Mouse (Mus musculus) limb, embryonic 11.5 days (tissue): ENCODE measurements at regions not wholly inside any gene's neighbourhood (a gene's known extent, or its start where the extent isn't known, plus 50 kb on each side); places are given as distances from the start of the nearest gene placed in this dataset.

Experiments
- ATAC-seq: fragments of 200-750 bp; cut with Nextera tagmentation; 2 replicates; pipeline ENCODE4 v1.8.0; 2017; ENCODE audit warnings: low read depth; ENCODE audit not compliant: insufficient number of reproducible peaks, low FRiP score, low TSS enrichment
- DNase-seq: peaks from one replicate; pipeline ENCODE4 v3.0.0-alpha.2; 2015; ENCODE audit warnings: low spot score
- H3K27ac ChIP-seq: fragments of 300-500 bp; sonication (generic); replicated peaks from 2 replicates; pipeline ENCODE4 v1.5.1; 2014; ENCODE audit warnings: low read depth, mild to moderate bottlenecking, low read length
- H3K27me3 ChIP-seq: fragments of 300-500 bp; sonication (generic); 2 replicates; pipeline ENCODE4 v1.6.1; 2014; ENCODE audit warnings: mild to moderate bottlenecking, low read length, mixed read lengths; ENCODE audit not compliant: control insufficient read depth, insufficient read depth
- H3K36me3 ChIP-seq: fragments of 300-500 bp; sonication (generic); 2 replicates; pipeline ENCODE4 v1.6.1; 2014; ENCODE audit warnings: mild to moderate bottlenecking, low read length, moderate library complexity, mixed read lengths; ENCODE audit not compliant: control insufficient read depth, insufficient read depth
- H3K4me1 ChIP-seq: fragments of 300-500 bp; sonication (generic); 2 replicates; pipeline ENCODE4 v1.6.1; 2014; ENCODE audit warnings: low read length, mixed read lengths; ENCODE audit not compliant: control insufficient read depth, insufficient read depth
- H3K4me2 ChIP-seq: fragments of 300-500 bp; sonication (generic); 2 replicates; pipeline ENCODE4 v1.6.1; 2014; ENCODE audit warnings: low read depth, mild to moderate bottlenecking, moderate library complexity; ENCODE audit not compliant: severe bottlenecking
- H3K4me3 ChIP-seq: fragments of 300-500 bp; sonication (generic); 2 replicates; pipeline ENCODE4 v1.5.1; 2014; ENCODE audit warnings: low read depth, low read length
- H3K9ac ChIP-seq: fragments of 300-500 bp; sonication (generic); 2 replicates; pipeline ENCODE4 v1.6.1; 2014; ENCODE audit warnings: mild to moderate bottlenecking, low read length
- H3K9me3 ChIP-seq: fragments of 300-500 bp; sonication (generic); 2 replicates; pipeline ENCODE4 v1.6.1; 2016; ENCODE audit warnings: low read length; ENCODE audit not compliant: control insufficient read depth
- WGBS: fragments of 180-500 bp; shearing (Covaris S2); extraction: QIAGEN DNeasy Blood & Tissue Kit; methylation state at CpG from one replicate; pipeline ENCODE4 v1.1.7; 2014; 5-methylcytosine and 5-hydroxymethylcytosine counted together

- no peaks in the 10 kb centered on the region for H3K36me3 ChIP-seq
- no peak overlapping the region for H3K4me3 ChIP-seq
- 63% methylated on average over 4 of the region's 4 CpGs for WGBS
- no peak for DNase-seq
- no peak overlapping the region for H3K4me2 ChIP-seq
- no peaks in the 10 kb centered on the region for H3K9me3 ChIP-seq
- no peaks in the 10 kb centered on the region for H3K4me1 ChIP-seq
- no peaks in the 10 kb centered on the region for H3K27me3 ChIP-seq
- ATAC-seq = no peak
- H3K9ac ChIP-seq = no peak overlapping the region
- H3K27ac ChIP-seq = no peak overlapping the region
Observed at GRCm38 (mm10) chr10:21672171-21672570, 79.2 kb downstream of the 1700020N01Rik start.

- no peaks in the 10 kb centered on the region for H3K27me3 ChIP-seq
- 66% methylated on average over 5 of the region's 5 CpGs for WGBS
- no peak overlapping the region for H3K4me3 ChIP-seq
- no peak overlapping the region for H3K9ac ChIP-seq
- H3K27ac ChIP-seq = no peak overlapping the region
- no peak overlapping the region for H3K4me2 ChIP-seq
- H3K36me3 ChIP-seq = no peaks in the 10 kb centered on the region
- ATAC-seq = no peak
- H3K9me3 ChIP-seq = no peaks in the 10 kb centered on the region
- no peaks in the 10 kb centered on the region for H3K4me1 ChIP-seq
- DNase-seq = no peak
Observed at GRCm38 (mm10) chr10:21672666-21673065, 79.7 kb downstream of the 1700020N01Rik start.

GRCm38 (mm10) chr10:21673831-21674230 is 80.9 kb downstream of the 1700020N01Rik start:
- no peaks in the 10 kb centered on the region for H3K36me3 ChIP-seq
- H3K4me3 ChIP-seq = no peak overlapping the region
- no peak for DNase-seq
- 84% methylated on average over 1 of the region's 1 CpGs for WGBS
- no peaks in the 10 kb centered on the region for H3K27me3 ChIP-seq
- no peak overlapping the region for H3K27ac ChIP-seq
- no peaks in the 10 kb centered on the region for H3K9me3 ChIP-seq
- no peak for ATAC-seq
- no peak overlapping the region for H3K9ac ChIP-seq
- H3K4me1 ChIP-seq = no peaks in the 10 kb centered on the region
- no peak overlapping the region for H3K4me2 ChIP-seq

GRCm38 (mm10) chr10:21675786-21676185 is 82.8 kb downstream of the 1700020N01Rik start:
- Histone ChIP-seq H3K4me1 (no peaks in the 10 kb centered on the region), H3K27me3 (no peaks in the 10 kb centered on the region), H3K27ac (no peak overlapping the region), H3K36me3 (no peaks in the 10 kb centered on the region), H3K4me3 (no peak overlapping the region), H3K9ac (no peak overlapping the region), H3K4me2 (no peak overlapping the region), H3K9me3 (no peaks in the 10 kb centered on the region)
- ATAC-seq (no peak), DNase-seq (no peak)
- 92% methylated on average over 14 of the region's 14 CpGs for WGBS

- 94% methylated on average over 9 of the region's 9 CpGs for WGBS
Observed at GRCm38 (mm10) chr10:21677911-21678310, 85.0 kb downstream of the 1700020N01Rik start.

GRCm38 (mm10) chr10:21678372-21678771 is 85.4 kb downstream of the 1700020N01Rik start:
- Histone ChIP-seq H3K27ac (no peak overlapping the region), H3K4me1 (no peaks in the 10 kb centered on the region)
- 94% methylated on average over 6 of the region's 6 CpGs for WGBS

More at GRCm38 (mm10) chr10:21677911-21678310, 85.0 kb downstream of the 1700020N01Rik start:
- no peak overlapping the region for H3K9ac ChIP-seq
- DNase-seq (no peak), ATAC-seq (no peak)
- no peaks in the 10 kb centered on the region for H3K4me1 ChIP-seq
- H3K27me3 ChIP-seq = no peaks in the 10 kb centered on the region
- no peaks in the 10 kb centered on the region for H3K9me3 ChIP-seq
- no peak overlapping the region for H3K4me3 ChIP-seq
- no peak overlapping the region for H3K4me2 ChIP-seq
- H3K27ac ChIP-seq = no peak overlapping the region
- H3K36me3 ChIP-seq = no peaks in the 10 kb centered on the region

GRCm38 (mm10) chr10:21678811-21679451 is 86.0 kb downstream of the 1700020N01Rik start:
- Histone ChIP-seq H3K4me3 (no peak overlapping the region), H3K27ac (no peak overlapping the region), H3K9me3 (no peaks in the 10 kb centered on the region), H3K4me2 (no peak overlapping the region), H3K36me3 (no peaks in the 10 kb centered on the region), H3K27me3 (no peaks in the 10 kb centered on the region), H3K4me1 (no peaks in the 10 kb centered on the region), H3K9ac (no peak overlapping the region)
- WGBS = 78% methylated on average over 10 of the region's 10 CpGs
- ATAC-seq = no peak
- no peak for DNase-seq

More at GRCm38 (mm10) chr10:21678372-21678771, 85.4 kb downstream of the 1700020N01Rik start:
- Histone ChIP-seq H3K27me3 (no peaks in the 10 kb centered on the region), H3K4me2 (no peak overlapping the region), H3K9me3 (no peaks in the 10 kb centered on the region), H3K4me3 (no peak overlapping the region), H3K36me3 (no peaks in the 10 kb centered on the region), H3K9ac (no peak overlapping the region)
- ATAC-seq (no peak), DNase-seq (no peak)

GRCm38 (mm10) chr10:21680789-21681188 is 87.8 kb downstream of the 1700020N01Rik start:
- no peak overlapping the region for H3K4me3 ChIP-seq
- H3K4me2 ChIP-seq = no peak overlapping the region
- no peaks in the 10 kb centered on the region for H3K9me3 ChIP-seq
- 67% methylated on average over 4 of the region's 4 CpGs for WGBS
- no peaks in the 10 kb centered on the region for H3K4me1 ChIP-seq
- ATAC-seq (no peak), DNase-seq (no peak)
- no peaks in the 10 kb centered on the region for H3K36me3 ChIP-seq
- no peak overlapping the region for H3K9ac ChIP-seq
- H3K27ac ChIP-seq = no peak overlapping the region
- H3K27me3 ChIP-seq = no peaks in the 10 kb centered on the region
